Mouse (Mus musculus) hematopoietic multipotent progenitor cell, adult 10-12 weeks (in vitro differentiated cells): ENCODE measurements around the gene Ddx3y. TPM values are rescaled to one million over a fixed set of nuclear protein-coding genes. Genes with fewer than 3 reads are reported as not detected.

Experiments used
- polyA plus RNA-seq: library from polyadenylated mRNA; stranded (reverse); fragments of >175 nt; gene quantifications from 2 replicates; pipeline ENCODE4 v1.2.3, GENCODE M21; 2012; ENCODE audit warnings: low replicate concordance

Gene Ddx3y
- 5.0 TPM in 1 of 2 replicates, not detected in the other for polyA plus RNA-seq

GRCm38 (mm10) chrY:1286171-1286795 lies at the start of gene Ddx3y:
Gene Ddx3y (minus strand): TSS chrY:1286629.

GRCm38 (mm10) chrY:1245426-1245863 lies 41.0 kb downstream of the Ddx3y start, which contains the start of gene Uty:
Gene Uty (minus strand): TSS chrY:1245759.

Other genes starting within 250 kb of the Ddx3y start
- 0.89 TPM in 1 of 2 replicates, not detected in the other for gene Uty, start 40.9 kb downstream of the Ddx3y start, polyA plus RNA-seq
- not detected in 2 replicates for gene Usp9y, start 173.2 kb upstream of the Ddx3y start, polyA plus RNA-seq